Mouse (Mus musculus): ENCODE measurements around the gene Iapp. TPM values are rescaled to one million over a fixed set of nuclear protein-coding genes. Genes with fewer than 3 reads are reported as not detected.
"Not testable (repeated sequence)": the region's sequence is repeated elsewhere in the genome, so short reads cannot be mapped to it uniquely, and the experiment has no call there.

The Iapp gene
- polyA plus RNA-seq, 1 experiment from 2014 or later = 0.35 TPM

DNA sequence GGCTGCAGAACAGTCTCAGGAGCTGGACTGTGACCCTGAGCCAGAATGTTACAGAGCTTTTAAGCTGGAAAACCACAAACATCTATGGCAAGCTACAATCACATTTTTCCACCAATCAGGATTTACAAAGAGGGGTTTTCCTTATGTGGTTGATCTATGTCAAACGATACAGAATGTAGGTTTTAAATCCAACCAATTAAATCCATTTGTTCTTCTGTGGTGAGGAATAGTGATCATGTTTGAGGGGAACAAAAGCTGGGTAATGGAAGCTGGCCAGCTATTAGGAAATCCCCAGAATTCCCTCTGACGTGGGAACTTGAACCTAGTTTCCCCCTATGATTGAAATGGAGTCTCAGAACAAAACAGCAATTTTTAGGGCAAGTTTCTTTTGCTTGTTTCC is 40.7 kb downstream of the Iapp start:
- in situ Hi-C loops (cut with MboI; ENCODE audit: low pct_unique_long_range_greater_than_20kb) = loop anchor here (5.0 kb wide), 2 partner anchors 47 to 122 kb away; no protein-coding TSS in a partner anchor
- ChIA-PET CTCF (interaction anchor here (1.0 kb wide), 1 partner anchor 9 kb away, joined by 3 read pairs; no protein-coding TSS in a partner anchor), POLR2A (no interaction called here)
- ATAC-seq (no peak), DNase-seq (ENCODE audit: low read depth, low spot score) (no peak)
- no peak for TF ChIP-seq CTCF (IDR thresholded peaks at IDR 0.05)
- no peaks in the 10 kb centered on the region for H3K27me3 ChIP-seq

- no peaks in the 10 kb centered on the region for H3K27me3 ChIP-seq
- POLR2A ChIA-PET = no interaction called here
- DNase-seq (ENCODE audit: low read depth, low spot score) = no peak
- CTCF ChIA-PET = no interaction called here
- ATAC-seq = peak; percentile 69
- in situ Hi-C loops (cut with MboI; ENCODE audit: low pct_unique_long_range_greater_than_20kb) = loop anchor here (5.0 kb wide), 2 partner anchors 47 to 122 kb away; no protein-coding TSS in a partner anchor
- TF ChIP-seq CTCF (IDR thresholded peaks at IDR 0.05) = no peak
Measured at GRCm38 (mm10) chr6:142339576-142339975, 41.4 kb downstream of the Iapp start.

DNA sequence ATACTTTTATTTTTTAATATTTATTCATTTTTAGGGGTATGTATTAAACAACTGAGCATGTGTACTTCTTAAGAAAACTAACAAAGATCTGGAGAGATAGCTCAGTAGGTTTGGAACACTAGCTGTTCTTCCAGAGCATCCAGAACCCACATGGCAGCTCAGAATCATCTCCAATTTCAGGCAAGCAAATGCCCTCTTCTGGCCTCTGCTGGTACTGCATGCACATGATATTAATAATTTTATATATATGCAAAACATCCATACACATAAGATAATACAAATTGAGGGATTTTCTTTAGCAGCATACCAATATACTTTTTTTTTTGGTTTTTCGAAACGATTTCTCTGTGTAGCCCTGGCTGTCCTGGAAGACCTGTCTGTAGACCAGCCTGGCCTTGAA is 45.3 kb downstream of the Iapp start:
- DNase-seq (ENCODE audit: low read depth, low spot score) (no peak), ATAC-seq (no peak)
- POLR2A ChIA-PET = interaction anchor here (2.0 kb wide), 1 partner anchor 165 kb away, joined by 6 read pairs; no protein-coding TSS in a partner anchor
- H3K27me3 ChIP-seq = no peaks in the 10 kb centered on the region
- in situ Hi-C loops (cut with MboI; ENCODE audit: low pct_unique_long_range_greater_than_20kb) = loop anchor here (5.0 to 10.0 kb wide), 3 partner anchors 151 to 859 kb away; no protein-coding TSS in a partner anchor
- CTCF ChIA-PET = interaction anchor here (0.8 to 1.5 kb wide), 9 partner anchors 11 to 302 kb away, joined by 3 to 7 read pairs (median 4); no protein-coding TSS in a partner anchor
- TF ChIP-seq CTCF (IDR thresholded peaks at IDR 0.05) = peak; percentile 86

DNA sequence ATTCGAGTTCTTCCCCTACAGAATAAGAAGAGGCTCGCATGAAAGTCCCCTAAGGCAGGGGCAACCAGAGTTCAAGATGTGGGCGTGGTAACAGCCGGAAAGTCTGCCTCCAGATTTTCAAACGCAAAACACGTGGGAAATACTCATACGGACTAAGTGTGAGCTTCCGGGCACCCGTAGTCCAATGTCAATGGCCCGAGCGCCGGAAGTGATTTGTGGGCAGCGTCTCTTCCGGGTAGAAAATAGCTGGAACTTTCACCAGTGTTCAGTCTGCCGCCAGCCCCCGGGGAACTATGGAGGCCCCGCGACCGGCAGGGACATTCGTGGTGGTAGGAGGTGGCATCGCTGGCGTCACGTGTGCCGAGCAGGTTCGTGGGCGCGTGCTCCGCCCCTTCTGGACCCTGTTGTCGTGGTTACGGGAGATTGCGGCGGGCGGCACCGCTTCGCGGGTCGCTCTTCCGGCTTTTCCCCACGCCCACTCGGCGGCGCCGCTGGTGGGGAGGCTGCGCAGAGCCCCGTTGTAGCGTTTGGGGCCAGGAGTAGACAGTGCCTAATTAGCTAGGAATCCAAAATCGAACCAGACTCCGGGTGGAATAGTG is 47.3 kb downstream of the Iapp start, which contains the start of gene Pyroxd1:
Pyroxd1 (plus strand) TSS at position 215 of the 599 bp plus-strand sequence.
- DNase-seq (ENCODE audit: low read depth, low spot score) = no peak
- POLR2A ChIA-PET = interaction anchor here (1.1 to 2.0 kb wide), 2 partner anchors 162 to 163 kb away, joined by 3 to 6 read pairs; partner anchors contain the start of gene Ldhb
- no peak for TF ChIP-seq CTCF (IDR thresholded peaks at IDR 0.05)
- peak; percentile 88 for ATAC-seq
- in situ Hi-C loops (cut with MboI; ENCODE audit: low pct_unique_long_range_greater_than_20kb) = loop anchor here (10.0 kb wide), 2 partner anchors 301 to 861 kb away; no protein-coding TSS in a partner anchor
- no peaks in the 10 kb centered on the region for H3K27me3 ChIP-seq
- CTCF ChIA-PET = interaction anchor here (1.1 to 3.1 kb wide), 4 partner anchors 14 to 305 kb away, joined by 3 to 15 read pairs (median 4); no protein-coding TSS in a partner anchor

- H3K27me3 ChIP-seq = no peaks in the 10 kb centered on the region
- in situ Hi-C loops (cut with MboI; ENCODE audit: low pct_unique_long_range_greater_than_20kb) = loop anchor here (10.0 kb wide), 2 partner anchors 302 to 862 kb away; no protein-coding TSS in a partner anchor
- ChIA-PET POLR2A (interaction anchor here (0.6 to 1.1 kb wide), 4 partner anchors 11 to 160 kb away, joined by 3 to 5 read pairs (median 4); no protein-coding TSS in a partner anchor), CTCF (interaction anchor here (0.8 to 3.8 kb wide), 6 partner anchors 13 to 158 kb away, joined by 3 to 16 read pairs (median 4); no protein-coding TSS in a partner anchor)
- TF ChIP-seq CTCF (IDR thresholded peaks at IDR 0.05) = no peak
- peak; percentile 13 for ATAC-seq
- DNase-seq (ENCODE audit: low read depth, low spot score) = no peak
Measured at GRCm38 (mm10) chr6:142346181-142347110, 48.2 kb downstream of the Iapp start.

GRCm38 (mm10) chr6:142347431-142348385 is 49.5 kb downstream of the Iapp start:
- DNase-seq (ENCODE audit: low read depth, low spot score) (no peak), ATAC-seq (peak; percentile 14)
- TF ChIP-seq CTCF (IDR thresholded peaks at IDR 0.05) = no peak
- no peaks in the 10 kb centered on the region for H3K27me3 ChIP-seq
- ChIA-PET CTCF (interaction anchor here (1.2 to 3.8 kb wide), 6 partner anchors 12 to 159 kb away, joined by 3 to 16 read pairs (median 4); no protein-coding TSS in a partner anchor), POLR2A (interaction anchor here (0.6 to 1.1 kb wide), 5 partner anchors 10 to 159 kb away, joined by 3 to 5 read pairs (median 4); no protein-coding TSS in a partner anchor)
- in situ Hi-C loops (cut with MboI; ENCODE audit: low pct_unique_long_range_greater_than_20kb) = loop anchor here (10.0 kb wide), 2 partner anchors 303 to 863 kb away; no protein-coding TSS in a partner anchor

DNA sequence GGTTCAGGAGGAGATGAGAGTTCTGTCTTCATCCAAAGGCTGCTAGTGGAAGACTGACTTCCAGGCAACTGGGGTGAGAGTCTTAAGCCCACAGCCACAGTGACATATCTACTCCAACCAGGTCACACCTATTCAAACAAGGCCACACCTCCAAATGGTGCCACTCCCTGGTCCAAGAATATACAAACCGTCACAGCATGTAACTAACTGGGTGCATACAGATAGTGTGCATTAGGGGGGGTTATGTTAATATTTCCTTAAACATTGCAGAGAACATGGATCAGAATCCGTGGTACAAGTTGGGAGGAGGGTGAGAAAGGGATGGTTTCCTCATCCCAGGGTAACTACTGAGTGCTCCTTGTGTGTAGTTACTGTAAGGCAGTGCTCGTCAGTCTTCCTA is 53.9 kb downstream of the Iapp start:
- POLR2A ChIA-PET; H3K27me3 ChIP-seq; ATAC-seq; DNase-seq (ENCODE audit: low read depth, low spot score): not testable (repeated sequence)
- CTCF ChIA-PET = interaction anchor here (1.1 kb wide), 1 partner anchor 11 kb away, joined by 4 read pairs; no protein-coding TSS in a partner anchor
- in situ Hi-C loops (cut with MboI; ENCODE audit: low pct_unique_long_range_greater_than_20kb) = loop anchor here (25.0 kb wide), 1 partner anchor 810 kb away; the partner anchor contains the start of gene Etnk1

Other genes starting within 250 kb of the Iapp start
- 25.1 TPM for gene Slco1a6, start 89.9 kb upstream of the Iapp start, polyA plus RNA-seq (2021)
- 6.0 TPM for gene Slco1a5, start 24.6 kb downstream of the Iapp start, polyA plus RNA-seq (2021)
- gene Pyroxd1, start 47.2 kb downstream of the Iapp start, polyA plus RNA-seq (2021) = 33.0 TPM
- gene Recql, start 88.7 kb downstream of the Iapp start, polyA plus RNA-seq (2021) = 16.1 TPM
- 44.6 TPM for gene Golt1b, start 88.8 kb downstream of the Iapp start, polyA plus RNA-seq (2021)
- 0.06 TPM for gene Spx, start 115.0 kb downstream of the Iapp start, polyA plus RNA-seq (2021)
- gene Gys2, start 174.7 kb downstream of the Iapp start, polyA plus RNA-seq (2021) = not detected
- 1,843 TPM for gene Ldhb, start 209.5 kb downstream of the Iapp start, polyA plus RNA-seq (2021)